Mouse (Mus musculus) cerebellum, adult 18-20 months (tissue): ENCODE results near the gene Pard6b.
"Not testable (repeated sequence)": the region's sequence is repeated elsewhere in the genome, so short reads cannot be mapped to it uniquely, and the experiment has no call there.

Experiments
- DNase-seq, 2 experiments: peaks; one replicate each; pipeline ENCODE4 v3.0.0; 2021

Pard6b gene

GRCm38 (mm10) chr2:168080431-168081246, at the start of gene Pard6b:
Gene Pard6b (plus strand): TSS chr2:168081004.
- DNase-seq: peak; percentile 99

- no peak for DNase-seq
Observed at GRCm38 (mm10) chr2:168031842-168032241, 49.0 kb upstream of the Pard6b start.

GRCm38 (mm10) chr2:168033905-168034304, 46.9 kb upstream of the Pard6b start:
- DNase-seq: no peak

GRCm38 (mm10) chr2:168035907-168036306, 44.9 kb upstream of the Pard6b start:
- DNase-seq: no peak

GRCm38 (mm10) chr2:168037063-168037462, 43.7 kb upstream of the Pard6b start:
- DNase-seq: no peak

- DNase-seq: no peak
Observed at GRCm38 (mm10) chr2:168040751-168041150, 40.1 kb upstream of the Pard6b start.

GRCm38 (mm10) chr2:168042019-168042418, 38.8 kb upstream of the Pard6b start:
- peak in 1 of 2 experiments; percentile 11 for DNase-seq

- DNase-seq: no peak
Observed at GRCm38 (mm10) chr2:168044681-168045287, 36.0 kb upstream of the Pard6b start.

GRCm38 (mm10) chr2:168045357-168045756, 35.4 kb upstream of the Pard6b start:
- DNase-seq: no peak

GRCm38 (mm10) chr2:168045771-168046170, 35.0 kb upstream of the Pard6b start:
- DNase-seq: no peak

- DNase-seq: no peak
Observed at GRCm38 (mm10) chr2:168046467-168046866, 34.3 kb upstream of the Pard6b start.

- DNase-seq: no peak
Observed at GRCm38 (mm10) chr2:168049002-168049635, 31.7 kb upstream of the Pard6b start.

GRCm38 (mm10) chr2:168050000-168050942, 30.5 kb upstream of the Pard6b start:
- DNase-seq: no peak

- no peak for DNase-seq
Observed at GRCm38 (mm10) chr2:168052156-168052555, 28.6 kb upstream of the Pard6b start.

- peak in 1 of 2 experiments; percentile 19 for DNase-seq
Observed at GRCm38 (mm10) chr2:168052689-168053088, 28.1 kb upstream of the Pard6b start.

GRCm38 (mm10) chr2:168054142-168054541, 26.7 kb upstream of the Pard6b start:
- no peak for DNase-seq

- DNase-seq: no peak
Observed at GRCm38 (mm10) chr2:168055910-168056665, 24.7 kb upstream of the Pard6b start.

GRCm38 (mm10) chr2:168056666-168056933, 24.2 kb upstream of the Pard6b start:
- DNase-seq: no peak

GRCm38 (mm10) chr2:168057876-168058275, 22.9 kb upstream of the Pard6b start:
- DNase-seq: not testable (repeated sequence)

- no peak for DNase-seq
Observed at GRCm38 (mm10) chr2:168058488-168059199, 22.2 kb upstream of the Pard6b start.

GRCm38 (mm10) chr2:168059200-168059790, 21.5 kb upstream of the Pard6b start:
- no peak for DNase-seq
